Mouse (Mus musculus): Measurements from ENCODE around the gene Pilrb2. TPM values are rescaled to one million over a fixed set of nuclear protein-coding genes. Genes with fewer than 3 reads are reported as not detected.
A peak's percentile ranks its signal among the peaks of the same experiment; 100 is the strongest.
"Not testable (repeated sequence)": the region's sequence is repeated elsewhere in the genome, so short reads cannot be mapped to it uniquely, and the experiment has no call there.

Gene Pilrb2
- 1.3 and 2.3 TPM in 2 replicates for polyA plus RNA-seq (2012; rRNA removed)

DNA sequence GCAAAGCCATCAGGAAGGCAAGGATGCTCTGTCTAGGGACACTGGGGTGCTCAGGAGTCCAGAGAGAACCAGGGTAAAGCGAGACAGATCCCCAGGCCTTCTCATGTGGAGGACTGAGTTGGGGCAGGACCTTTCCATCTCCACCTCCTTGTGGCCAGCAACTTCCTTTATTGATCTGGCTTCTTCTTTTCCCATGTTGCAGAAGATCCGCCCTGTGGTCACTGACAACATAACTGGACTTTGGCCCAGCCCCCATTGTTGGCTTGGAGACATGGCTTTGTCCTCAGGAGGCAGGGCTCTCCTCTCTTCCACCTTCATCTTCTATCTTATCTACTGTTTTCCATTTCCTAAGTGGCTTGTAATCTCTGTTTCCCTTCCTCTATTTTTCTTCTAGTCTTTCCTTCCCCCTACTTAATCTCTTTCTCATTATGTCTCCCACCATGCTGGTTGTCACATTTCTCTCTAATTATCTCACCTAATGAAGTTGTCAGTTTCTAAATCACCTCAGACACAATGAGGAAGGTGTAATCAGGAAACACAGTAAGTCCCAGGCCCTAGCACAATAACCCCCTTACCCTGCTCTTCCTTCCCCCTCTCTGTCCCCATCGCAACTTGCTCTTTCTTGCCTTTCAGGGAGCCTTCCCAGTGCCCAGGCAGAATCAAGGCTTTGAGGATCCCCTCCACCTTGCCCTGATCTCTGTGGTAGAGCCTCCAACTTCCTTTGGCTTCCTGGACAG lies at the start of gene Pilrb2:
Gene Pilrb2 (minus strand): TSS at position 172 of the 737 bp plus-strand sequence.
- H3K27me3 ChIP-seq (replicated peaks; ENCODE audit: control insufficient read depth, insufficient read depth, low read length); H3K27ac ChIP-seq (ENCODE audit: insufficient read depth, low read depth, low read length); H3K4me1 ChIP-seq (ENCODE audit: control insufficient read depth, insufficient read depth, low read length); H3K4me3 ChIP-seq (ENCODE audit: insufficient read depth, low read depth, low read length); DNase-seq; H3K36me3 ChIP-seq (ENCODE audit: control insufficient read depth, insufficient read depth, low read length): not testable (repeated sequence)
- 75% methylated on average over 3 of the region's 3 CpGs for WGBS

DNA sequence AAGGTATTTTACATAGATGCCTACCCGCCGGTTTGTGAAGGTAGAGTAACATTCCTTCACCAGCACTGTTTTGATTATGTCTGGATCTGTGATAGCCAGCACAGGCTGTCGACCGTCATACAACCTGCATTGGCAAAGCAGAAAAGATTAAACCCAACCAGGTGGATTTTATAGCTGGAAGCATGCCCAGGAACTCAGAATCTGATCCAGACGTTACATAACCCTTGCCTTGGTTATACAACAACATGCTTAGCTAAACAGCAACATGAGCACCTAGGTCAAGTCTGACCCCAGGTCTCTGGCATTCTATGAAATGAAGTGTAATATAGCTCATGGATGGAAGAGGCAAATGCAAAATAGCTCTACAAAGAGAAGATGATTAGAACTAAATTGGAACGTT lies 43.9 kb upstream of the Pilrb2 start:
- DNase-seq, result peak; percentile 92
- Histone ChIP-seq H3K4me3 (ENCODE audit: insufficient read depth, low read depth, low read length) (no peak overlapping the region), H3K27me3 (replicated peaks; ENCODE audit: control insufficient read depth, insufficient read depth, low read length) (no peaks in the 10 kb centered on the region), H3K4me1 (ENCODE audit: control insufficient read depth, insufficient read depth, low read length) (peaks cover 8% of the 10 kb centered on the region; the same call in 1 of the 2 replicates), H3K27ac (ENCODE audit: insufficient read depth, low read depth, low read length) (peak overlapping the region; percentile 78), H3K36me3 (ENCODE audit: control insufficient read depth, insufficient read depth, low read length) (no peaks in the 10 kb centered on the region)
- WGBS, result 30% methylated on average over 6 of the region's 6 CpGs
- no peak for TF ChIP-seq CTCF (conservative IDR thresholded peaks at IDR 0.05; ENCODE audit: insufficient read depth, insufficient read length, low read depth, low read length)
- TF ChIP-seq POLR2A (IDR thresholded peaks at IDR 0.05; ENCODE audit: low read depth, low read length), result no peak

DNA sequence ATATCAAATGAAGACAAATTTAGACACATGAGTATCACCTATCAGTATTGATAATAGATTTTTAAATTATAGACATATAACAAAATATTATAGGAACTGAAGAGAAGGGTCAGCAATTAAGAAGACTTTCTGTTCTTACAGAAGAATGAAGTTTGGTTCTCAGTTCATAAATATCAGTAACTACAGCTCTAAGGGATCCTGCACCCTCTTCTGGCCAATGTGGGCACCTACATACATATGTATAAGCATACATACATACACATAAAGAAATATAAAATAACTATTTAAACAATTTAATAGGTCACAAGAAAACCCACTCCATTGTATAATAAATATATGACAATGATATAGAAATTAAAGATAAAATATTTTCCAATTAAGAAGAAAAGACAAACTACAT lies 42.9 kb upstream of the Pilrb2 start:
- no peak for DNase-seq
- Histone ChIP-seq H3K27ac (ENCODE audit: insufficient read depth, low read depth, low read length) (no peak overlapping the region), H3K27me3 (replicated peaks; ENCODE audit: control insufficient read depth, insufficient read depth, low read length) (no peaks in the 10 kb centered on the region), H3K36me3 (ENCODE audit: control insufficient read depth, insufficient read depth, low read length) (no peaks in the 10 kb centered on the region), H3K4me3 (ENCODE audit: insufficient read depth, low read depth, low read length) (no peak overlapping the region), H3K4me1 (ENCODE audit: control insufficient read depth, insufficient read depth, low read length) (peaks cover 8% of the 10 kb centered on the region; the same call in 1 of the 2 replicates)
- no peak for TF ChIP-seq CTCF (conservative IDR thresholded peaks at IDR 0.05; ENCODE audit: insufficient read depth, insufficient read length, low read depth, low read length)
- TF ChIP-seq POLR2A (IDR thresholded peaks at IDR 0.05; ENCODE audit: low read depth, low read length), result no peak

DNA sequence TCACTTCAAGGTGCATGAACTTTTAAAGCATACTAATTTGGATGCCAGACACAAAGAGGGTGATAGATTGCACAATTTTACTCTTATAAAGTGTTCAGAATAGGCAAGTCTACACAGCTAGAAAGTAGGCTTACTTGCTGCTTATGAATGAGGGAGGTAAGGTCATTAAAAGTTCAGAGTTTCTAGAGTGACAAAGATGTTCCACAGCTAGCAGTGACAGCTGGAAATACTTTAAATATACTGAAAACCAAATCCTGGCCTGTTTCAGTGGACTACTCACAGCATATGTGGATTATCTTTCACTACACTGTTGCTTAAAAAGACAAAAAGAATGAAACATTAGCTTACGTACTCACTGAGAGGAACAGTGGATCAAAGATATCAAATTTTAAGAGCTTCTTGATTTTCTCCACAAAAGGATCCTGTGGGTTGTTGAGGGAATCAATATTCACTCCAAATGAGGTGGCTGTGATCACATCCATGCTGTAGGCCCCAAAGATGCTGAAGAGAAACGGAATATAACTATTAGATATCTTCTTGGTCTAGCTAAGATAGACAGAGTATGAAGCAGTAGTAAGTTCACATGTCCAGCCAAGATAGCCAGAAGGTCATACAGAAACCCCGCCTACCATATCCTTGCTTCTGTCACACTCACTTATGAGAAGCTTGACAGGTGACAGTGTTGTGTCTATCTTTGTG lies 38.1 kb upstream of the Pilrb2 start:
- no peak for TF ChIP-seq POLR2A (IDR thresholded peaks at IDR 0.05; ENCODE audit: low read depth, low read length)
- TF ChIP-seq CTCF (conservative IDR thresholded peaks at IDR 0.05; ENCODE audit: insufficient read depth, insufficient read length, low read depth, low read length), result no peak
- Histone ChIP-seq H3K4me1 (ENCODE audit: control insufficient read depth, insufficient read depth, low read length) (no peaks in the 10 kb centered on the region), H3K36me3 (ENCODE audit: control insufficient read depth, insufficient read depth, low read length) (no peaks in the 10 kb centered on the region), H3K27me3 (replicated peaks; ENCODE audit: control insufficient read depth, insufficient read depth, low read length) (no peaks in the 10 kb centered on the region), H3K27ac (ENCODE audit: insufficient read depth, low read depth, low read length) (no peak overlapping the region), H3K4me3 (ENCODE audit: insufficient read depth, low read depth, low read length) (no peak overlapping the region)
- no peak for DNase-seq
- WGBS, result 91% methylated on average over 3 of the region's 3 CpGs

DNA sequence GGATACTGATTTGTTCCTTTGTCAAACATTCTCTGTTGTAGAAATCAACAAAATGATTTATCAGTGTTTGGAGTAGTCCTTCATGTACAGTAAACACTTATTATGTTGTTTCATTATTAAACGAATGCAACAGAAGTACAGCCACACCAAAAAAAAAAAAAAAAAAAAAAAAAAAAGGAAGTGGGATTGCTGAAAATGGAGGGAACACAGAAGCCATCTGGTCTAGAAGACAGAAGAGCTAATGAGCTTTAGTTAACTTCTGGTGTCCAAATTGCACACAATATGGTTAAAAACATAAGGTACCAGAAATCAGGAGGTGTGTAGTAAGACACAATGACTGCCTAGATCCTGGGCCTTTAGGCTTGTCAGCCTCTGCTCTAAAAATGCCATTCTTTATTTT lies 26.2 kb upstream of the Pilrb2 start:
- H3K36me3 ChIP-seq (ENCODE audit: control insufficient read depth, insufficient read depth, low read length), result no peaks in the 10 kb centered on the region
- 85% methylated on average over 1 of the region's 1 CpGs for WGBS

DNA sequence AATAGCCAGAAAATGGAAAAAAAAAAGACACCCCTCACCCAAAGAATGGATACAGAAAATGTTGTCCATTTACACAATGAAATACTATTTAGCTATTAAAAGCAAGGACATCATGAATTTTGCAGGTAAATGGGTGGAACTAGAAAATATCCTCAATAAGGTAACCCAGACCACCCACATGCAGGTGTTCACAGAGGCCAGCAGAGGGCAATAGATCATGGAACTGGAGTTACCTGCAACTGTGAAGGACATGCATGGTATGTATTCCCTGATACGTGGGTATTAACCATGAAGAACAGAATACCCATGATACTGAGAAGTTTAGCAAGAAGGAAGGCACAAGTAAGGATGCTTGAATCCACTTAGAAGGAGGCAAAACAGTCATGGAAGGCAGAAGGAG lies 21.3 kb upstream of the Pilrb2 start:
- Histone ChIP-seq H3K27me3 (replicated peaks; ENCODE audit: control insufficient read depth, insufficient read depth, low read length) (no peaks in the 10 kb centered on the region; the same call in 1 of the 2 replicates), H3K4me1 (ENCODE audit: control insufficient read depth, insufficient read depth, low read length) (no peaks in the 10 kb centered on the region), H3K4me3 (ENCODE audit: insufficient read depth, low read depth, low read length) (no peak overlapping the region), H3K27ac (ENCODE audit: insufficient read depth, low read depth, low read length) (no peak overlapping the region), H3K36me3 (ENCODE audit: control insufficient read depth, insufficient read depth, low read length) (no peaks in the 10 kb centered on the region)
- TF ChIP-seq CTCF (conservative IDR thresholded peaks at IDR 0.05; ENCODE audit: insufficient read depth, insufficient read length, low read depth, low read length) (peak; percentile 51), POLR2A (IDR thresholded peaks at IDR 0.05; ENCODE audit: low read depth, low read length) (no peak)
- 33% methylated on average over 1 of the region's 1 CpGs for WGBS
- DNase-seq, result peak; percentile 6

More for the DNA sequence above, 26.2 kb upstream of the Pilrb2 start:
- H3K27me3 ChIP-seq (replicated peaks; ENCODE audit: control insufficient read depth, insufficient read depth, low read length), result no peaks in the 10 kb centered on the region
- H3K27ac ChIP-seq (ENCODE audit: insufficient read depth, low read depth, low read length), result no peak overlapping the region
- TF ChIP-seq CTCF (conservative IDR thresholded peaks at IDR 0.05; ENCODE audit: insufficient read depth, insufficient read length, low read depth, low read length), result no peak
- no peak for TF ChIP-seq POLR2A (IDR thresholded peaks at IDR 0.05; ENCODE audit: low read depth, low read length)
- H3K4me3 ChIP-seq (ENCODE audit: insufficient read depth, low read depth, low read length), result no peak overlapping the region
- no peak for DNase-seq
- H3K4me1 ChIP-seq (ENCODE audit: control insufficient read depth, insufficient read depth, low read length), result no peaks in the 10 kb centered on the region

DNA sequence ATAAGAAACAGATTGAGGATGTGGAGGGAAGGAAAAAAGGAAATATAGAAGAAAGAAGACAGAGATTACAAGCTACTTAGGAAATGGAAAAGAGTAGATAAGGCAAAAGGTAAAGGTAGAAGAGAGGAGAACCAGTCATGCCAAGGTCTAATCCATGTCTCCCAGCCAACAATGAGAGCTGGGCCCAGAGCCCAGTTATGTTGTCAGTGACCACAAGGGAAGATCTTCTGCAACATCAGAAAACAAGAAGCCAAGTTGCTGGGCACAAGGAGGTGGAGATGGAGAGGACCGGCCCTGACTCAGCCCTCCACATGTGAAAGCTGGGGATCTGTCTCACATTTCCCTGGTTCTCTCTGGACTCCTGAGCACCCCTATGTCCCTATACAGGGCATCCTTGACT lies 16.1 kb upstream of the Pilrb2 start:
- no peak overlapping the region for H3K4me3 ChIP-seq (ENCODE audit: insufficient read depth, low read depth, low read length)
- H3K4me1 ChIP-seq (ENCODE audit: control insufficient read depth, insufficient read depth, low read length), result no peaks in the 10 kb centered on the region
- TF ChIP-seq CTCF (conservative IDR thresholded peaks at IDR 0.05; ENCODE audit: insufficient read depth, insufficient read length, low read depth, low read length) (no peak), POLR2A (IDR thresholded peaks at IDR 0.05; ENCODE audit: low read depth, low read length) (no peak)
- H3K27me3 ChIP-seq (replicated peaks; ENCODE audit: control insufficient read depth, insufficient read depth, low read length), result no peaks in the 10 kb centered on the region; the same call in 1 of the 2 replicates
- H3K36me3 ChIP-seq (ENCODE audit: control insufficient read depth, insufficient read depth, low read length), result no peaks in the 10 kb centered on the region
- H3K27ac ChIP-seq (ENCODE audit: insufficient read depth, low read depth, low read length), result no peak overlapping the region
- WGBS, result 84% methylated on average over 1 of the region's 1 CpGs
- no peak for DNase-seq

All from kidney, adult 2 months (tissue).